Mouse (Mus musculus) neural tube, embryonic 11.5 days (tissue): ENCODE data around the gene Pole3. TPM values are rescaled to one million over a fixed set of nuclear protein-coding genes. Genes with fewer than 3 reads are reported as not detected.
A peak's percentile ranks its signal among the peaks of the same experiment; 100 is the strongest.

Source experiments
- ATAC-seq: fragments of 200-750 bp; cut with Nextera tagmentation; 2 replicates; pipeline ENCODE4 v1.8.0; 2017; ENCODE audit warnings: moderate number of reproducible peaks, mild to moderate bottlenecking, moderate TSS enrichment, moderate library complexity; ENCODE audit not compliant: insufficient read depth, low FRiP score, low TSS enrichment
- DNase-seq: peaks from one replicate; pipeline ENCODE4 v3.0.0-alpha.2; 2015; ENCODE audit warnings: low spot score
- H3K27ac ChIP-seq: fragments of 300-500 bp; sonication (generic); 2 replicates; pipeline ENCODE4 v1.5.1; 2014; ENCODE audit warnings: low read depth, mild to moderate bottlenecking, low read length
- H3K27me3 ChIP-seq: fragments of 300-500 bp; sonication (generic); 2 replicates; pipeline ENCODE4 v1.6.1; 2014; ENCODE audit warnings: mild to moderate bottlenecking, low read length, mixed read lengths; ENCODE audit not compliant: control insufficient read depth, insufficient read depth
- H3K36me3 ChIP-seq: fragments of 300-500 bp; sonication (generic); 2 replicates; pipeline ENCODE4 v1.6.1; 2014; ENCODE audit warnings: mild to moderate bottlenecking, low read length, moderate library complexity, mixed read lengths; ENCODE audit not compliant: control insufficient read depth, insufficient read depth
- H3K4me1 ChIP-seq: fragments of 300-500 bp; sonication (generic); 2 replicates; pipeline ENCODE4 v1.6.1; 2014; ENCODE audit warnings: low read length, mixed read lengths; ENCODE audit not compliant: control insufficient read depth, insufficient read depth
- H3K4me2 ChIP-seq: fragments of 300-500 bp; sonication (generic); 2 replicates; pipeline ENCODE4 v1.6.1; 2014; ENCODE audit warnings: low read depth, mild to moderate bottlenecking, moderate library complexity
- H3K4me3 ChIP-seq: fragments of 300-500 bp; sonication (generic); 2 replicates; pipeline ENCODE4 v1.5.1; 2014; ENCODE audit warnings: low read depth, low read length
- H3K9ac ChIP-seq: fragments of 300-500 bp; sonication (generic); 2 replicates; pipeline ENCODE4 v1.6.1; 2014; ENCODE audit warnings: mild to moderate bottlenecking, low read length
- H3K9me3 ChIP-seq: fragments of 300-500 bp; sonication (generic); 2 replicates; pipeline ENCODE4 v1.6.1; 2016; ENCODE audit warnings: low read length; ENCODE audit not compliant: control insufficient read depth
- WGBS: fragments of 180-500 bp; shearing (Covaris S2); extraction: QIAGEN DNeasy Blood & Tissue Kit; methylation state at CpG from one replicate; pipeline ENCODE4 v1.1.7; 2014; 5-methylcytosine and 5-hydroxymethylcytosine counted together
- polyA plus RNA-seq: library from polyadenylated mRNA; unstranded; fragments of >200 nt; fragmentation: Nextera tagmentation; extraction: Ambion mirVana; gene quantifications from 2 replicates; pipeline ENCODE4 v1.2.1, GENCODE M21; 2014

Pole3 gene
- polyA plus RNA-seq, 1 experiment from 2014 or later: 108 TPM

GRCm38 (mm10) chr4:62492682-62493081 is 32.2 kb downstream of the Pole3 start:
- no peaks in the 10 kb centered on the region for H3K27me3 ChIP-seq
- no peak overlapping the region for H3K27ac ChIP-seq
- DNase-seq (no peak), ATAC-seq (no peak)
- no peak overlapping the region for H3K4me3 ChIP-seq
- H3K4me2 ChIP-seq: no peak overlapping the region
- 94% methylated on average over 2 of the region's 2 CpGs for WGBS
- H3K9me3 ChIP-seq: no peaks in the 10 kb centered on the region
- H3K9ac ChIP-seq: no peak overlapping the region
- no peaks in the 10 kb centered on the region for H3K4me1 ChIP-seq
- H3K36me3 ChIP-seq: no peaks in the 10 kb centered on the region

DNA sequence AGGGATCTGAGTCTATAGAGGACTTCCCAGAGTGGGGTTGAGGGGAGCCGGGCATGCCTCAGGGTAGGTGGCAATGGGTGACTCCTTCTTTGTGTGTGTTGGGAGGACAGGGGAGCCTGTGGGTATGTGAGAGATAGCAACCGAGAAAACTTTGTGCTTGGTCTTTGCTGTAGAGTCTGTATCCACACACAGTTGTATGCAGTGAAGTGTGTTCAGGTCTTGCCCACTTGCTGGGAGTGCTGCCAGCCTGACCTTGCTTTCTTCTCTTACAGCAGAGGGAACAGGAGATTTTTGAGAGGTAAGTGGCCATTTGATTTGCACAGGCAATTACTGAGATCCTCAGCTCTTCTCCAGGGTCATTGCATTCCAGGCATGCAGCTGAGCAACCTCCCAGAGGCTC is 37.0 kb downstream of the Pole3 start:
- H3K9me3 ChIP-seq: no peaks in the 10 kb centered on the region
- H3K36me3 ChIP-seq: no peaks in the 10 kb centered on the region
- ATAC-seq (no peak), DNase-seq (no peak)
- WGBS: 70% methylated on average over 2 of the region's 2 CpGs
- H3K27me3 ChIP-seq: no peaks in the 10 kb centered on the region
- no peak overlapping the region for H3K4me3 ChIP-seq
- H3K9ac ChIP-seq: no peak overlapping the region
- no peaks in the 10 kb centered on the region for H3K4me1 ChIP-seq
- H3K4me2 ChIP-seq: no peak overlapping the region
- no peak overlapping the region for H3K27ac ChIP-seq

DNA sequence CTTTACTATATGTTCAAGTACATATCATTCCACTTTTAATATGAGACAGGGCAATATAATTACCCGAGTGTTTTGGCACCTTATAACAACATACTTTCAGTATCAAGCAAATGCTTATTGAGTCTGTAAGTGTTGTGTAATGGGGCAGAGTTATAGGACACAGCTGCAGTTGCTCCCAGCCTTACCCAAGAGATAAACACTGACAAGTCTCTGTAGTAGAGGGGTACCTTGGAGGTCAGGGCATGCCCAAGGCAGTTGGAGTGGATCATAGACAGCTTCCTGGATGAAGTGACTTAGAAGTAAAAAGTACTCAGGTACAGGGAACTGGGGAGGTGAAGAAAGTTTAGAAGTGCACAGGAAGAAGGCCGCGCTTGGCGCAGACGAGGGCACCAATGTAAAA is 37.7 kb downstream of the Pole3 start:
- DNase-seq (no peak), ATAC-seq (no peak)
- no peaks in the 10 kb centered on the region for H3K36me3 ChIP-seq
- no peak overlapping the region for H3K27ac ChIP-seq
- no peaks in the 10 kb centered on the region for H3K4me1 ChIP-seq
- WGBS: 95% methylated on average over 5 of the region's 5 CpGs
- H3K9me3 ChIP-seq: no peaks in the 10 kb centered on the region
- H3K4me3 ChIP-seq: no peak overlapping the region
- H3K27me3 ChIP-seq: no peaks in the 10 kb centered on the region
- H3K4me2 ChIP-seq: no peak overlapping the region
- no peak overlapping the region for H3K9ac ChIP-seq

DNA sequence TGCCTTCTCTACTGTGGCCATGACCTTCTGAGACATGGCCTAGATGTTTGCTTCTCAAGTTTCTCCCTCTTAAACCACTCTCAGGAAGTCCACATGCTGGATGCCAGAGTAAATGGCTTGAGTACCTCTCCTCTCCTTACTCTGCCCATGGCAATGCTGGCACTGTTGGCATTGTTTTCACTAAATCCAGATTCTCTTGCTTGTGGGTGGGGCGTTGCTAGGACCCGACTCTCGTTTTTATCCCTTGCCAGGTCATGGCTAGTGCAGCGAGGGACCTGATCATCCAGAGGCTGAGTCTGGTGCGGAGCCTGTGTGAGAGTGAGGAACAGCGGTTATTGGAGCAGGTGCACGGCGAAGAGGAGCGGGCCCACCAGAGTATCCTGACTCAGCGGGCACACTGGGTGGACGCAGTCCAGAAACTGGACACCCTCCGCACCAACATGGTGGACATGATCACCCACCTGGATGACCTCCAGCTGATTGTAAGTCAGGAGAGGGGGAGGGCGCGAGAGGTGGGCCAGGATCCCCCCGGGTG is 38.6 kb downstream of the Pole3 start:
- Histone ChIP-seq H3K4me3 (no peak overlapping the region), H3K27ac (no peak overlapping the region), H3K36me3 (no peaks in the 10 kb centered on the region), H3K4me2 (no peak overlapping the region), H3K9ac (no peak overlapping the region), H3K27me3 (no peaks in the 10 kb centered on the region; the same call in 1 of the 2 replicates), H3K9me3 (no peaks in the 10 kb centered on the region), H3K4me1 (no peaks in the 10 kb centered on the region)
- DNase-seq (no peak), ATAC-seq (no peak)
- WGBS: 90% methylated on average over 15 of the region's 15 CpGs

DNA sequence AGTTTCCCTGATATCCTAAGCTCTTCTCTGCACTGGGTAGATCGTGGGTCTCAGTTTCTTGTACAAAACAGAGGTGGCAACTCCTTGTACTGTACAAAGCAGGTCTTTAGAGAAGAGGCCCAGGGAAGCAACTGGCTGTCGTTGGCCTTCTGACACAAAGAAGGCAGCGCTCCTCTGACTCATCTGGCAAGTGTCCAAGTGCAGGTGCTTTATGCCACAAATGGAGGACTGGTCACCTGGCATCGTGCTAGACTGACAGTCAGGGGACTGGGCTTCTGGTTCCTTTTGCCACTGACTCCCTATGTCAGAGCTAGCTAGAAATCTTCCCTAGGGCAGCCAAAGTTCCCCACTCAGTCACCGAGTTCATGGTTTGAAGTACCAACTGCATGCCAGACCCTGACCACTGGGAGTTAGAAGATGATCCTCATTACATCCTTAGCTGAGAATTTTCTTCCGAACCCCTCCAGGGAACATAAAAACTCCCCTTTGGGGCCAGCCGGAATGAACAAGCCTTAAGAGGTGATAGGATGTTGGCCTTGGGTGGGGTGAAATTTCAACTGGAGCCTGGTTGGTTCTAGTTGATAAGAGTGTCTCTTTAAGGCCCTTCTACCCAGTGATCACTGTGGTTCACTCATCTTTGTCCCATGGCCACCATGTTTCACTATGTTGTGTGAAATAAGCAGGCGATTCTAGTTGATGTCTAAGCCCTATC is 39.3 kb downstream of the Pole3 start:
- peaks cover 1% of the 10 kb centered on the region for H3K27me3 ChIP-seq
- no peak overlapping the region for H3K9ac ChIP-seq
- H3K9me3 ChIP-seq: no peaks in the 10 kb centered on the region
- 91% methylated on average over 8 of the region's 8 CpGs for WGBS
- H3K4me2 ChIP-seq: no peak overlapping the region
- no peaks in the 10 kb centered on the region for H3K4me1 ChIP-seq
- DNase-seq (no peak), ATAC-seq (no peak)
- no peak overlapping the region for H3K4me3 ChIP-seq
- H3K36me3 ChIP-seq: no peaks in the 10 kb centered on the region
- H3K27ac ChIP-seq: no peak overlapping the region

- Histone ChIP-seq H3K4me3 (no peak overlapping the region), H3K4me1 (peaks cover 2% of the 10 kb centered on the region; the same call in 1 of the 2 replicates), H3K4me2 (no peak overlapping the region), H3K36me3 (no peaks in the 10 kb centered on the region), H3K27me3 (peaks cover 8% of the 10 kb centered on the region), H3K9me3 (no peaks in the 10 kb centered on the region), H3K9ac (no peak overlapping the region), H3K27ac (no peak overlapping the region)
- WGBS: 83% methylated on average over 3 of the region's 3 CpGs
- no peak for DNase-seq
- no peak for ATAC-seq
Measured at GRCm38 (mm10) chr4:62484928-62485327, 39.9 kb downstream of the Pole3 start.

GRCm38 (mm10) chr4:62480709-62481605 is 43.9 kb downstream of the Pole3 start:
- H3K4me1 ChIP-seq: peaks cover 4% of the 10 kb centered on the region; the same call in 1 of the 2 replicates
- DNase-seq: no peak
- ATAC-seq: no peak
- H3K9me3 ChIP-seq: no peaks in the 10 kb centered on the region
- H3K4me2 ChIP-seq: no peak overlapping the region
- H3K4me3 ChIP-seq: no peak overlapping the region
- H3K36me3 ChIP-seq: no peaks in the 10 kb centered on the region
- no peak overlapping the region for H3K9ac ChIP-seq
- H3K27me3 ChIP-seq: peaks cover 15% of the 10 kb centered on the region
- 55% methylated on average over 10 of the region's 10 CpGs for WGBS
- no peak overlapping the region for H3K27ac ChIP-seq

- Histone ChIP-seq H3K36me3 (no peaks in the 10 kb centered on the region), H3K27ac (no peak within 1 kb of the TSS), H3K9ac (no peak within 1 kb of the TSS), H3K4me3 (peak within 1 kb of the TSS; percentile 42), H3K4me1 (peaks cover 4% of the 10 kb centered on the region; the same call in 1 of the 2 replicates), H3K9me3 (no peaks in the 10 kb centered on the region), H3K4me2 (peak within 1 kb of the TSS; percentile 69), H3K27me3 (peaks cover 15% of the 10 kb centered on the region)
- DNase-seq (peak; percentile 22), ATAC-seq (peak; percentile 38; the same call in 1 of the 2 replicates)
- WGBS: 2% methylated on average over 47 of the region's 71 CpGs
Measured at GRCm38 (mm10) chr4:62479937-62480708, 44.7 kb downstream of the Pole3 start, which contains the start of gene Bspry. Gene Bspry, plus strand, starts transcription at chr4:62480053.
